ENCODE assay signal across 11 mouse cellular contexts in the genomic region with DNA sequence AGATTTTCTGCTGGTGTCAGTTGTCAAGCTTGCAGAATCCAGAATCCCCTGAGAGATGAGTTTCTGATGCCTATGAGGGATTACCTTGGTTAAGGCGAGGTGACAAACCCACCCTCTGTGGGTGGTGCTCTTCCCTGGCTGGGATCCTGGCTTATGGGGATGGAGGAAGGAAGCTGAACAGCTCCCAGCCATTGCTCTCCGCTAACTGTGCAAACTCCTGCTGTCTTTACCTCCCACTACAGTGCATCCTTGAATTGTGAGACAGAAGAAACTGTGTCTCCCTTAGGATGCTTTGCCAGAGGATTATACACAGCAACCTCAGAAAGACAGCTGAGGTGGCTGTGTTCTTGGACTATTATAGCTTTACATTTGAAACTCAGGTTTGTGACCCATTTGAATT.
"Had no signal": no experiment of that assay in that cellular context is flagged by ENCODE, and none has a peak within 500 bp of the region (broad histone marks: within the 10 kb centered on the region; RNA-seq: fewer than 3 reads in every experiment).

No protein-coding gene starts in this region.

- DNase-seq: lung, adult 18-20 months; lung, embryonic 14.5 days; lung, postnatal 10 days; lung, postnatal 4 days; midbrain, embryonic 14.5 days; retina, postnatal 1 day; right cerebral cortex, postnatal 14 days; spleen, adult 18-20 months; thymus, adult 2 months; thymus, postnatal 25 days; thymus, postnatal 4 days had no signal
